Mouse (Mus musculus) midbrain, embryonic 14.5 days (tissue): Measurements from ENCODE around the gene Otub1. TPM values are rescaled to one million over a fixed set of nuclear protein-coding genes. Genes with fewer than 3 reads are reported as not detected.

Source experiments
- ATAC-seq: fragments of 200-750 bp; cut with Nextera tagmentation; 2 replicates; pipeline ENCODE4 v1.8.0; 2017; ENCODE audit warnings: moderate number of reproducible peaks, moderate library complexity; ENCODE audit not compliant: low FRiP score, low TSS enrichment
- DNase-seq: peaks from one replicate; pipeline ENCODE4 v3.0.0-alpha.2; 2015
- H3K27ac ChIP-seq: fragments of 300-500 bp; sonication (generic); replicated peaks from 2 replicates; pipeline ENCODE4 v1.5.1; 2014; ENCODE audit warnings: mild to moderate bottlenecking, low read depth, low read length, moderate library complexity
- H3K27me3 ChIP-seq: fragments of 300-500 bp; sonication (generic); 2 replicates; pipeline ENCODE4 v1.6.1; 2014; ENCODE audit warnings: low read length, control low read depth, mixed read lengths; ENCODE audit not compliant: control insufficient read depth, insufficient read depth
- H3K36me3 ChIP-seq: fragments of 300-500 bp; sonication (generic); 2 replicates; pipeline ENCODE4 v1.6.1; 2014; ENCODE audit warnings: low read length, control low read depth; ENCODE audit not compliant: control insufficient read depth, insufficient read depth
- H3K4me1 ChIP-seq: fragments of 300-500 bp; sonication (generic); 2 replicates; pipeline ENCODE4 v1.6.1; 2014; ENCODE audit warnings: mild to moderate bottlenecking, antibody characterized with exemption, low read length, control low read depth; ENCODE audit not compliant: control insufficient read depth, insufficient read depth
- H3K4me2 ChIP-seq: fragments of 300-500 bp; sonication (generic); 2 replicates; pipeline ENCODE4 v1.6.1; 2014; ENCODE audit warnings: mild to moderate bottlenecking, low read length, moderate library complexity
- H3K4me3 ChIP-seq: fragments of 300-500 bp; sonication (generic); replicated peaks from 2 replicates; pipeline ENCODE4 v1.5.1; 2014; ENCODE audit warnings: low read depth, low read length
- H3K9ac ChIP-seq: fragments of 300-500 bp; sonication (generic); replicated peaks from 2 replicates; pipeline ENCODE4 v1.6.1; 2014; ENCODE audit warnings: mild to moderate bottlenecking, low read length, moderate library complexity
- H3K9me3 ChIP-seq: fragments of 300-500 bp; sonication (generic); 2 replicates; pipeline ENCODE4 v1.6.1; 2016; ENCODE audit warnings: low read length, control low read depth, mixed read lengths; ENCODE audit not compliant: control insufficient read depth
- WGBS: fragments of 180-500 bp; shearing (Covaris S2); extraction: QIAGEN DNeasy Blood & Tissue Kit; methylation state at CpG from one replicate; pipeline ENCODE4 v1.1.7; 2014; 5-methylcytosine and 5-hydroxymethylcytosine counted together
- polyA plus RNA-seq: library from polyadenylated mRNA; unstranded; fragments of >200 nt; fragmentation: Nextera tagmentation; extraction: Ambion mirVana; gene quantifications from 2 replicates; pipeline ENCODE4 v1.2.1, GENCODE M21; 2014

The Otub1 gene
- polyA plus RNA-seq, 1 experiment from 2014 or later, result 244 TPM

DNA sequence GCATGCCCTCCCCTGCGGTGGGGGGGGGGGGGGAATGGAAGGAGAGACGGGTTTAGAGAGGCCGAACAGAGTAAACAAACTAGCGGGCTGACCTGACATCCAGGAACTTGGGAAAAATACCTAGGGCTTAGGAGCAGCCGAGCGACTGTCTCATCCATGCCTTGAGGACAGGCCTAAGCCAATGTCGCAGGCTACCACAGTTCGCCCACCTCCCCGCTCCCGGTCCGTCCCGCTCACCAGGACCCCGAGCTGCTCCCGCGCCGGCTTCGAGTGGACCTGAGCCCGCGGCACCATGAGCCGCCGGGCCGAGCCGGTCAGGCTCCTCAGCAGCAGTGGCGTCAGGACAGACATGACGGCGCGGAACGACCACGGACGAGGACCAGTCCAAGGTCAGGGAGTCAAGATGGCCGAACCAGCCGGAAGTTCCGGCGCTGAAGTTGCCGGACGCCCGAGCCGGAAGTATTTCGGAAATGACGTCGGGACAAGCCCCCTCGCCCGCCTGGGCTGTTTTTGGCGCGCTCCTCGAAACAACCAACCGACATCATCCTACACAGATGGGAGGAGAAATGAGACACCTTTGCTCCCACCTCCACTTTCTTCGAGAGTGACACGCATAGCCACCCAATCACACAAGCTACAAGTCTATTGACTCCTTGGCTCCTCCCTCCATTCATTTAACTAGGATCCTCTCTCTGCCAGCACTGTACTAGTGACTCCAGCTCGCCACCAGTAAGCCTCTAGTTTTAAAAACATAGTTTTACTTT is 11.2 kb upstream of the Otub1 start, which contains the start of gene Cox8a:
Gene Cox8a (minus strand): TSS at position 455 of the 764 bp plus-strand sequence.
- peak; percentile 97 for ATAC-seq
- Histone ChIP-seq H3K36me3 (peaks cover 18% of the 10 kb centered on the region), H3K4me1 (peaks cover 8% of the 10 kb centered on the region), H3K27ac (peak within 1 kb of the TSS; percentile 86), H3K4me2 (peak within 1 kb of the TSS; percentile 88), H3K4me3 (peak within 1 kb of the TSS; percentile 85), H3K9ac (peak within 1 kb of the TSS; percentile 72), H3K9me3 (no peaks in the 10 kb centered on the region), H3K27me3 (no peaks in the 10 kb centered on the region)
- peak; percentile 97 for DNase-seq
- WGBS, result under 1% methylated on average over 50 of the region's 50 CpGs

DNA sequence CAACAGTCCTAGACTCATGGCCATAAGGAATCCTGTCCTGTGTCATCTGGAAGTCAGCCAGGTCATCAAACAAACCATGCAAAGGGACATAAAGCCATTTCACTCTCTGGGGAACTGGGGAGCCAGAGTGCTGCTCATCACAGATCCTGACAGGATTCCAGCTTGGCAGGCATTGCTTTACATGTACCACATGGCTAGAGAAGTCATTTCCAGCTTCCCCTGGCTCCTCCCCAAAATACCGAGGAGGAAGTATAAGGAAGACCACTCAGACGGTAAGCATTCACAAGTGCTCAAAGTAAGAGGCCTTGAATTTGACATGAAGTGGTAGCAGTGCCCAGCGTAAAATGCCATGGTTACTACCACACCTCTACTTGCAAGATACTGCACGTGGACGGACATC is 8.4 kb upstream of the Otub1 start:
- H3K9me3 ChIP-seq, result no peaks in the 10 kb centered on the region
- peaks cover 8% of the 10 kb centered on the region for H3K4me1 ChIP-seq
- no peak overlapping the region for H3K4me2 ChIP-seq
- ATAC-seq (no peak), DNase-seq (no peak)
- H3K9ac ChIP-seq, result no peak overlapping the region
- H3K27me3 ChIP-seq, result no peaks in the 10 kb centered on the region
- H3K27ac ChIP-seq, result no peak overlapping the region
- peaks cover 26% of the 10 kb centered on the region for H3K36me3 ChIP-seq
- H3K4me3 ChIP-seq, result no peak overlapping the region
- whole genome bisulfite sequencing, result 93% methylated on average over 5 of the region's 5 CpGs

DNA sequence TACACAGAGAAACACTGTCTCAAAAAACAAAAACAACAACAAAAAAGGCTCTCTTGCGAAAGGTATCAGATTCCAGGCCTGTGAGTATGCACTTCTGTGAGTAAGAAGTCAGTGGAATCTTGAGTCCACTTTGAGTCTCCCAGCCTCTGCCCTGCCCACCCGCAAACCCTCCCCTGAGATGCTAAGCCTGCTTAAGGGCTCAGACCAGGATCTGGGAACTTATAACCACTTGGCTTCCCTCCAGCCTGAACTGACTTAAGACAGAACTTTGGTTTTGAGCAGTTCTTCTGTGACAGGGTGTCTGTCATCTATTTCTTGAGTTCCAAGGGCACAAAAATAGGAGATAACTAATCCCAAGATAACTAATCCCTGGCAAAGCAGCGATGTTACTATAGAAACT is 6.9 kb upstream of the Otub1 start:
- H3K27ac ChIP-seq, result no peak overlapping the region
- ATAC-seq, result no peak
- H3K9ac ChIP-seq, result no peak overlapping the region
- H3K4me2 ChIP-seq, result no peak overlapping the region
- WGBS, result 91% methylated on average over 3 of the region's 3 CpGs
- H3K4me1 ChIP-seq, result peaks cover 8% of the 10 kb centered on the region
- no peaks in the 10 kb centered on the region for H3K27me3 ChIP-seq
- H3K9me3 ChIP-seq, result no peaks in the 10 kb centered on the region
- H3K36me3 ChIP-seq, result peaks cover 26% of the 10 kb centered on the region
- DNase-seq, result no peak
- H3K4me3 ChIP-seq, result no peak overlapping the region

DNA sequence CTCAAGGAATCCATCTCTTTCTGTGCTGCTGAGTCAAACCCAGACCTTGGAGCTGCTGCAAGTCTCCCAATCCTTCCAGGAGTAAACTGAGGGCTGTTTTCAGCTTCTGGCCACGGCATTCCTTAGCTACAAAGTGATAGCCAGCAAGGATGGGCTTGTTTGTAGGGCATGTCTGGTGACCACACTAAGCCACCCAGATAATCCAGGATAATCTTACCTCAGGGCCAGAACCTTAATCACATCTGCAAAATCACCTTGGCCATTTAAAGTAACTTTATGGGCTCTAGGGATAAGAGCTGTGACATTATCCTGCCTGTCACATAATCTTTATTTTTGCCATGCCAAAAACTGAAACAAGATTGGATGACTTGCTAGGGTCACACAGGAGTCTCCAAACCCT is 6.1 kb upstream of the Otub1 start:
- ATAC-seq (no peak), DNase-seq (no peak)
- no peaks in the 10 kb centered on the region for H3K9me3 ChIP-seq
- no peaks in the 10 kb centered on the region for H3K27me3 ChIP-seq
- H3K9ac ChIP-seq, result no peak overlapping the region
- no peak overlapping the region for H3K4me2 ChIP-seq
- no peak overlapping the region for H3K27ac ChIP-seq
- peaks cover 8% of the 10 kb centered on the region for H3K4me1 ChIP-seq
- H3K36me3 ChIP-seq, result peaks cover 26% of the 10 kb centered on the region
- WGBS, result 74% methylated on average over 1 of the region's 1 CpGs
- no peak overlapping the region for H3K4me3 ChIP-seq

DNA sequence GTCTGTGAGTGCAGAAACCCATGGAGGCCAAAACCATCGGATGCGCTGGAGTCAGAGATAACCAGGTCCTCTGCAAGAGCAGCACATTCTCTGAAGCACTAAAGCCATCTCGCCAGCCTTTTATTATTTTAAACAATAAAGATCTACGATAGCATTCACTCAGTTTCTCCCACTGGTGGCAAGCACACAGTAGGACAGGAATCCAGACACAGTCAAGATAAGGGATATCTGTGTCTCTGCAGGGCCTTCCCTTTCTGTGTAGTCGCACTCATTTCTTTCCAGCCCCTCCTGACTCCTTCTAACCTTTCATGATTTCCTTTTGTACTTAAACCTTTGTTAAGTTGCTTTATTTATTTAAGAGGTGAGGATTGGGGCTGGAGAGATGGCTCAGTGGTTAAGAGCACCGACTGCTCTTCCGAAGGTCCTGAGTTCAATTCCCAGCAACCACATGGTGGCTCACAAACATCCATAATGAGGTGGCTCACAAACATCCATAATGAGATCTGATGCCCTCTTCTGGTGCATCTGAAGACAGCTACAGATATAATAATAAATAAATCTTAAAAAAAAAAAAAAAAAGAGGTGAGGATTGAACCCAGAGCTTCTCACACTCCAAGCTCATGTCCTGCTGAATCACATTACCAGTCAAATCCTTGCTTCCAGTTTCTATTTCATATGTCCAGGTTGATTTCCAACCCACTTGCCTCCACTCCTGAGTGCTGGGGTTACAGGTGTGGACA is 4.0 kb upstream of the Otub1 start:
- 87% methylated on average over 7 of the region's 7 CpGs for WGBS
- H3K4me1 ChIP-seq, result peaks cover 3% of the 10 kb centered on the region
- DNase-seq (no peak), ATAC-seq (no peak)
- no peak overlapping the region for H3K9ac ChIP-seq
- no peaks in the 10 kb centered on the region for H3K9me3 ChIP-seq
- H3K4me3 ChIP-seq, result no peak overlapping the region
- peaks cover 21% of the 10 kb centered on the region for H3K36me3 ChIP-seq
- no peaks in the 10 kb centered on the region for H3K27me3 ChIP-seq
- no peak overlapping the region for H3K4me2 ChIP-seq
- H3K27ac ChIP-seq, result no peak overlapping the region

DNA sequence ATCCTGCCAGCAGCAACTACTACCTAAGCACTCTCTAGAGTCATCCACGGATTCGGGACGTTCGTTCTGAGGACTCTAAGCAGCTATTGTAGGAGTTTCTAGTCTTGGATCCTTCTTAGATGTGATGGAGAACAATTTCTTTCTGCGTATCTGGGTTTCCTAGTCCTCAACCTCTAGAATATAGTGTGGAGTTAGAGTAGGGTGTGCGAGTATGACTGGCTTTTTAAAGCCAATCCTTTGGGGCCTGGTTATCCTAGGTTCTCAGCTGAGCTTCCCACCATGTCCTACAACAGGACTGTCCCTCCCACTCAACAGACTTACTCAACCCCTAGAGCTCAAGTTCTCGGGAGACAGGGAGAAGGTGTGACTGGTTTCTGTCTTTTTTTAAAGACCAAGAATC is 790 bp downstream of the Otub1 start:
- Histone ChIP-seq H3K4me1 (peaks cover 12% of the 10 kb centered on the region), H3K36me3 (peaks cover 36% of the 10 kb centered on the region), H3K4me2 (peak overlapping the region; percentile 81), H3K27me3 (no peaks in the 10 kb centered on the region), H3K9ac (peak overlapping the region; percentile 74), H3K9me3 (no peaks in the 10 kb centered on the region), H3K27ac (peak overlapping the region; percentile 92), H3K4me3 (peak overlapping the region; percentile 80)
- WGBS, result 32% methylated on average over 7 of the region's 7 CpGs
- ATAC-seq, result no peak
- no peak for DNase-seq

DNA sequence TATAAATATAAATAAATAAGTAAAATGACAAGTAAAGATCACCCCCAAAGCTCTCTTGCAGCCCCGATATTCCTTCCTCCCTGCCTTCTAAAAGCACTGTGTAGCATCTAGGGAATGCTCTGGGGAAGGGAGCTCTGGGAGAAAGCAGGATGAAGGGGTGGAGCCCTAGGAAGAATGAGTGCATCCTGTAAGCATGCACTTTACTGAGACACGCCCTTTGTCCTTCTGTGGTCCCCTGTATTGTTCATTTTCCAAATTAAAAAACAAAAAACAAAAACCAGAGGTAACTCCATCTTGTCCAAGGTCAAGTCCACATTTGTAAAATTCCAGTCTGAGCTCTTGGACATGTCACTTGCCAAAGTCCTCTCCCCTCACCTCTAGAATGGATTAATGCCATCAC is 1.2 kb downstream of the Otub1 start:
- Histone ChIP-seq H3K4me1 (peaks cover 12% of the 10 kb centered on the region), H3K9ac (peak overlapping the region; percentile 74), H3K27ac (peak overlapping the region; percentile 92; the same call in 1 of the 2 replicates), H3K9me3 (no peaks in the 10 kb centered on the region), H3K27me3 (no peaks in the 10 kb centered on the region), H3K4me3 (peak overlapping the region; percentile 80), H3K36me3 (peaks cover 40% of the 10 kb centered on the region), H3K4me2 (peak overlapping the region; percentile 81)
- no peak for ATAC-seq
- no peak for DNase-seq
- 79% methylated on average over 2 of the region's 2 CpGs for WGBS

DNA sequence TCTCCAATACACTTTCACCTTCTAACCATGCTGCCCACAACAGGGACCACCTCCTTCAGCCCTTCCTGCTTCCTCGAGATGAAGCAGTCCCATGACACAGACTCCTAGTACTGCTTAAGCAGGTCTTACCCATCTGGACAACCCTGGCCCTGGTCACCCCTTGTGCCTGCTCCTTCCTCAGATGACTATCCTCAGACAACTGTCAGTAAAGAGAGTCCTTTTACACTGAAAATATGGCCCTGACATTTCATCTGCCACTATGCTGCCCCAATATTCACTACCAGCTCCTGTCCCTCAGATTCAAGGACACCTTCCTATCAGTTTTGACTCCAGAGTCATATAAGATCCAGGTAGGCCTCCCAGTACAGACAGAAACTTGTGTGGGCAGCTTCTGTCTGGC is 5.7 kb downstream of the Otub1 start:
- Histone ChIP-seq H3K27me3 (no peaks in the 10 kb centered on the region), H3K9me3 (no peaks in the 10 kb centered on the region), H3K4me2 (no peak overlapping the region), H3K4me1 (peaks cover 16% of the 10 kb centered on the region), H3K4me3 (no peak overlapping the region), H3K27ac (no peak overlapping the region), H3K9ac (no peak overlapping the region), H3K36me3 (peaks cover 70% of the 10 kb centered on the region)
- ATAC-seq, result no peak
- no peak for DNase-seq
- 62% methylated on average over 1 of the region's 1 CpGs for WGBS
